Mouse (Mus musculus) lung, postnatal 0 days (tissue): Measurements from ENCODE around the gene Mapre3. TPM values are rescaled to one million over a fixed set of nuclear protein-coding genes. Genes with fewer than 3 reads are reported as not detected.
A peak's percentile ranks its signal among the peaks of the same experiment; 100 is the strongest.

Experiments used
- ATAC-seq: fragments of 200-750 bp; cut with Nextera tagmentation; 2 replicates; pipeline ENCODE4 v1.8.0; 2017; ENCODE audit warnings: moderate library complexity
- DNase-seq: peaks from one replicate; pipeline ENCODE4 v3.0.0-alpha.2; 2016; ENCODE audit warnings: low spot score
- H3K27ac ChIP-seq: fragments of 300-500 bp; sonication (generic); 2 replicates; pipeline ENCODE4 v1.5.1; 2014; ENCODE audit warnings: antibody characterized with exemption, mild to moderate bottlenecking, low read length, mixed read lengths
- H3K27me3 ChIP-seq: fragments of 300-500 bp; sonication (generic); replicated peaks from 2 replicates; pipeline ENCODE4 v1.6.1; 2014; ENCODE audit warnings: low read length, mixed read lengths; ENCODE audit not compliant: insufficient read depth
- H3K36me3 ChIP-seq: fragments of 300-500 bp; sonication (generic); 2 replicates; pipeline ENCODE4 v1.6.1; 2014; ENCODE audit warnings: low read length, mixed read lengths; ENCODE audit not compliant: insufficient read depth
- H3K4me1 ChIP-seq: fragments of 300-500 bp; sonication (generic); 2 replicates; pipeline ENCODE4 v1.6.1; 2014; ENCODE audit warnings: antibody characterized with exemption, low read depth, low read length, mixed read lengths; ENCODE audit not compliant: insufficient read depth
- H3K4me2 ChIP-seq: fragments of 300-500 bp; sonication (generic); replicated peaks from 2 replicates; pipeline ENCODE4 v1.6.1; 2014; ENCODE audit warnings: low read depth, mild to moderate bottlenecking, low read length, moderate library complexity, mixed read lengths
- H3K4me3 ChIP-seq: fragments of 300-500 bp; sonication (generic); 2 replicates; pipeline ENCODE4 v1.5.1; 2014; ENCODE audit warnings: low read depth, low read length
- H3K9ac ChIP-seq: fragments of 300-500 bp; sonication (generic); replicated peaks from 2 replicates; pipeline ENCODE4 v1.6.1; 2014; ENCODE audit warnings: low read depth, mild to moderate bottlenecking
- H3K9me3 ChIP-seq: fragments of 300-500 bp; sonication (generic); 2 replicates; pipeline ENCODE4 v1.6.1; 2016; ENCODE audit warnings: low read length, mixed read lengths
- CTCF ChIP-seq: IDR thresholded peaks from 2 replicates; pipeline ENCODE4 v1.5.1; 2016; ENCODE audit warnings: antibody characterized with exemption, mild to moderate bottlenecking
- EP300 ChIP-seq: IDR thresholded peaks from 2 replicates; pipeline ENCODE4 v1.6.1; 2016; ENCODE audit warnings: antibody characterized with exemption, mild to moderate bottlenecking, control low read depth
- WGBS: fragments of 180-500 bp; shearing (Covaris S2); extraction: QIAGEN DNeasy Blood & Tissue Kit; methylation state at CpG from one replicate; pipeline ENCODE4 v1.1.7; 2014; 5-methylcytosine and 5-hydroxymethylcytosine counted together
- polyA plus RNA-seq: library from polyadenylated mRNA; unstranded; fragments of >200 nt; fragmentation: Nextera tagmentation; extraction: Ambion mirVana; gene quantifications from 2 replicates; pipeline ENCODE4 v1.2.1, GENCODE M21; 2015

The Mapre3 gene
- polyA plus RNA-seq, 1 experiment from 2014 or later: 23.2 TPM

DNA sequence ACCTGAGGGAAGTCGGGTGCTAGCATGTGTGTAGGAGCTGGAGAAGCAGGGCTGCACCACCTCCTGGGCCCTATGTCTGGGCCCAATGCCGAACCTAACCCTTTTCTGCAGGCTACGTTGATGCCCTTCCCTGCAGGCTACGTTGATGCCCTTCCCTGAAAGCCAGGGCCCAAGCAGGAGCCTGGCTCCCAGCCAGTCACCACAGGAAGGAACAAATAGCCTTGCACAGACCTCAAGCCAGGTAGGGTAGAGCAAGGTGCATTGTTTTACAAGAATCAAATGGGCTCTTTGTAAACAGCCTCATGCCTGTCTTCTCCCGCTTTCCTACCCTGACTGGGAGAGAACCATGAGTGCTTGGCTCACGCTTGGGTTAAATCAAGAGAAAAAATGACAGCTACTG is 11.4 kb downstream of the Mapre3 start:
- Histone ChIP-seq H3K4me1 (no peaks in the 10 kb centered on the region; the same call in 1 of the 2 replicates), H3K4me2 (no peak overlapping the region), H3K36me3 (no peaks in the 10 kb centered on the region), H3K27ac (no peak overlapping the region), H3K9me3 (no peaks in the 10 kb centered on the region), H3K27me3 (no peaks in the 10 kb centered on the region), H3K9ac (no peak overlapping the region), H3K4me3 (no peak overlapping the region)
- ATAC-seq (no peak), DNase-seq (peak; percentile 5)
- 64% methylated on average over 6 of the region's 6 CpGs for WGBS
- TF ChIP-seq EP300: no peak
- no peak for TF ChIP-seq CTCF

DNA sequence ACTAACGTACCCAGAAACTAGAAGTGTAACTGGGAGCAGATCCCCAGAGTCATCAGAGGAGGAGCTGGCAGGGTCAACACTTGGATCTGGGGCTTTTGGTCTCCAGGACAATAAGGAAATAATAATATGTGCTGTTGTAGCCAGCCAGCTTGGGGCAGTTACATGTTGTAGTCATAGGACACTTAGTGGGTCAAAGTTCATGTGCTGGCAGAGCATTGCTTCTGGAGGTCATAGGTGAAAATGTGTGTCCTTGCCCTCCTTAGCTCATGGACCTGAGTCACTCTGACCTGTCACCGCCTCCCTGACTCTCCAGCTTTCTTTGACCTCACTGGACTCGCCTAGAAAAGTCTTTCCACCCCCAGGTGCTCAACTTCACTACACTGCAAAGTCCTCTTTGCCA is 19.0 kb downstream of the Mapre3 start:
- H3K27me3 ChIP-seq: no peaks in the 10 kb centered on the region
- H3K27ac ChIP-seq: no peak overlapping the region
- no peak for TF ChIP-seq CTCF
- TF ChIP-seq EP300: no peak
- no peaks in the 10 kb centered on the region for H3K4me1 ChIP-seq
- ATAC-seq (no peak), DNase-seq (no peak)
- WGBS: 84% methylated on average over 3 of the region's 3 CpGs
- H3K4me2 ChIP-seq: no peak overlapping the region
- H3K36me3 ChIP-seq: no peaks in the 10 kb centered on the region
- no peaks in the 10 kb centered on the region for H3K9me3 ChIP-seq
- no peak overlapping the region for H3K9ac ChIP-seq
- no peak overlapping the region for H3K4me3 ChIP-seq

DNA sequence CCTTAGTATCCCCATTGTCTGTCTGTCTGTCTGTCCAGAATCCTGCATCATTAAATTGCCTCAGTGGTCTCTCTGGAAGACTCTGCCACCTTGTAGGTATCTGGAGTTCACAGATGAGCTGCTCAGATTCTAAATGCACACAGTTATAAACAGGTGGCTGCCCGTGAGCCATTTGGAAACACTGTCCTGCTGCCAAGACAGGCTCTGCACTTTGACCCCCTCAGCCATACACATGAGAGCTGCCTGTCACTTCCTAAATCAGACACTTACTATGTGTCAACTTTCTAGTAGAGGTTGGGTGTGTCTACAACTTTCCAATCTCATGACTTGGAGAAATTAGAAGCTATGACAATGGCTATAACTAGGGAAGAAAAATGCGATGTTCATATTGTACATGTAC is 25.3 kb downstream of the Mapre3 start:
- ATAC-seq: no peak
- no peak for TF ChIP-seq CTCF
- no peak for TF ChIP-seq EP300
- no peak overlapping the region for H3K4me2 ChIP-seq
- no peaks in the 10 kb centered on the region for H3K27me3 ChIP-seq
- no peaks in the 10 kb centered on the region for H3K9me3 ChIP-seq
- H3K36me3 ChIP-seq: no peaks in the 10 kb centered on the region
- H3K4me1 ChIP-seq: no peaks in the 10 kb centered on the region
- 72% methylated on average over 2 of the region's 2 CpGs for WGBS
- no peak overlapping the region for H3K27ac ChIP-seq
- H3K9ac ChIP-seq: no peak overlapping the region
- DNase-seq: peak; percentile 6
- H3K4me3 ChIP-seq: no peak overlapping the region

DNA sequence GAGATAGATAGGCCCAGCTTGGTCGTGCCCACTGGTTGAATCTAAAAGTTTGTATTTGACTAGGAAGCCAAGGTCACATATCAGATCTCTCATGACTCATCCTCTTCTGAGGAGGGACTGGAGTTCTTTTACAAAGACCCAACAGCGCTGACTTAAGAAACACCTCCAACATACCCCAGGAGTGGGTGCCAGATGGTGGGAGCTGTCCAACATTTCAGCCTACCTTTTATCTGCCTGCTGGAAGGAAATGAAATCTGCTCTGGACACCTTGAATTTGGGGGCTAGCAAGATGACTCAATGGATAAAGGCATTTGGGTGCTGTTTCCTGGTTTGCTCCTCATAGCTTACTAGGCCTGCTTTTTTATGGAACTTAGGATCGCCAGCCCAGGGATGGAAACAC is 27.5 kb downstream of the Mapre3 start:
- H3K27ac ChIP-seq: no peak overlapping the region
- TF ChIP-seq CTCF: no peak
- no peak for TF ChIP-seq EP300
- no peaks in the 10 kb centered on the region for H3K36me3 ChIP-seq
- DNase-seq (no peak), ATAC-seq (no peak)
- no peak overlapping the region for H3K9ac ChIP-seq
- no peaks in the 10 kb centered on the region for H3K27me3 ChIP-seq
- WGBS: 43% methylated on average over 3 of the region's 3 CpGs
- no peaks in the 10 kb centered on the region for H3K4me1 ChIP-seq
- no peak overlapping the region for H3K4me2 ChIP-seq
- no peak overlapping the region for H3K4me3 ChIP-seq
- no peaks in the 10 kb centered on the region for H3K9me3 ChIP-seq

DNA sequence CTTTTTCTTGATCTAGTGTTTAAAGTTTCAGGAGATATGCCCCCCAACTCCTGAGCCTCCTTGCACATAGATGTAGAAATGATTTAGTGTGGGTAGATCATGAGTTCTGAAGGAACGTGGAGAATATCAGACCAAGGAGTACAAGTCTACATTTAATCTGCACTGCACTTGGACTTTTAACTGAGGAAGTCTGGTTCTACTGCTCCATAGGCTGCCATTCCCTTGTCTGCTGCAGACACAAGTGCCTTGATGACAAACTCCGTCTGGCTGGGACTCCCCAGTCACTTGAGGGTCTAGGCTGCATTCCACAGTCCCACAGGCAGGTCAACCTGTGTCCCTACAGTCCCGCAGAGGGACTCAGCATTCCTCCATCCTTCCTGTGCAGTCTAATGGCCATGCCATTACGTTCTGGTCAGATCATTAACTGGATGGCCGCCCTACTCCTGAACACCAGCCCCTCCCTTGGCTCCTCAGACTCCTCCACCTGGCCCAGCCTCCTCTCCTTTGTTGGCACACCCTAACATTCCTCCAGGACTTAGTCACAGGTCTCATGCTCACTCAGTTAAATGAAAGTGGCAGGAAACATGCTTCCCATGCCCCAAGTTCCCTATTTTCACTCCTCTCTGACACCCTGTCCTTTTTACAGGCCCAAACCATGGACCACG is 35.6 kb downstream of the Mapre3 start:
- Histone ChIP-seq H3K4me3 (no peak overlapping the region), H3K27ac (peak overlapping the region; percentile 92), H3K9me3 (no peaks in the 10 kb centered on the region), H3K36me3 (no peaks in the 10 kb centered on the region), H3K27me3 (no peaks in the 10 kb centered on the region), H3K4me1 (peaks cover 5% of the 10 kb centered on the region; the same call in 1 of the 2 replicates), H3K4me2 (no peak overlapping the region), H3K9ac (no peak overlapping the region)
- TF ChIP-seq CTCF (no peak), EP300 (peak; percentile 84)
- DNase-seq: peak; percentile 96
- WGBS: 31% methylated on average over 6 of the region's 6 CpGs
- ATAC-seq: peak; percentile 97

DNA sequence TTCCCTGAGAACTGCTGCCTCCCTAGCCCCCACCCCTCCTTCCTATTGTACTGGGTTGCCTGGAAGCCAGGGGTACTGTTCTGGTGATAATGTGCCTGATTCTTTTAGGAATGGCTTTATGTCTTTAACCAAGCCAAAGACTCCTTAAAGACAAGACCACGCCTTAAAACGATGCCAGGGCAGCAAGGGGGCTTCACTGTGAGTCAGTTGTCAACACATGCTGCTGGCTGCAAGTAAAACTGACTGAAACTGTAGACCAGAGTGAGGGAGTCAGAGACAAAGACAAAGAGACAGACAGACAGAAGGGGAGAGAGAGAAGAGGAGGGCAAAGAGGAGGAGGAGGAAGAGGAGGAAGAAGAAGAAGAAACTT is 36.1 kb downstream of the Mapre3 start:
- Histone ChIP-seq H3K9ac (no peak overlapping the region), H3K27me3 (no peaks in the 10 kb centered on the region), H3K4me2 (no peak overlapping the region), H3K36me3 (no peaks in the 10 kb centered on the region), H3K4me3 (no peak overlapping the region), H3K9me3 (no peaks in the 10 kb centered on the region), H3K27ac (peak overlapping the region; percentile 92), H3K4me1 (peaks cover 5% of the 10 kb centered on the region; the same call in 1 of the 2 replicates)
- 40% methylated on average over 2 of the region's 2 CpGs for WGBS
- ATAC-seq (no peak; the same call in 1 of the 2 replicates), DNase-seq (no peak)
- TF ChIP-seq CTCF (no peak), EP300 (no peak)
